Mouse (Mus musculus): ENCODE measurements around the gene Magi1.

- TF ChIP-seq SMC3 (IDR thresholded peaks at IDR 0.05; ENCODE audit: low read depth, low read length): no peak
- no peak for TF ChIP-seq CTCF (conservative IDR thresholded peaks at IDR 0.05 in 1 of 2, IDR thresholded peaks at IDR 0.05 in 1 of 2; ENCODE audit: low read depth in 2 of 2, low read length in 2 of 2)
Measured at GRCm38 (mm10) chr6:93733800-93734199, 549.9 kb downstream of the Magi1 start.

Data from CH12.LX (cell line).